Mouse (Mus musculus): ENCODE results near the gene Elp1.

The Elp1 gene

GRCm38 (mm10) chr4:56801907-56802668 is at the start of gene Elp1, which contains the start of gene Fam206a:
TSS of gene Elp1 (minus strand) at chr4:56802331.
TSS of gene Fam206a (plus strand) at chr4:56802345.
- DNase-seq (ENCODE audit: low read depth) = peak; percentile 87

GRCm38 (mm10) chr4:56850724-56851123 is 48.6 kb upstream of the Elp1 start:
- no peak for DNase-seq (ENCODE audit: low read depth)

GRCm38 (mm10) chr4:56848044-56848443 is 45.9 kb upstream of the Elp1 start:
- DNase-seq (ENCODE audit: low read depth) = no peak

GRCm38 (mm10) chr4:56847400-56847799 is 45.3 kb upstream of the Elp1 start:
- DNase-seq (ENCODE audit: low read depth) = no peak

GRCm38 (mm10) chr4:56845896-56846533 is 43.9 kb upstream of the Elp1 start:
- peak; percentile 30 for DNase-seq (ENCODE audit: low read depth)

- no peak for DNase-seq (ENCODE audit: low read depth)
Observed at GRCm38 (mm10) chr4:56844911-56845310, 42.8 kb upstream of the Elp1 start.

GRCm38 (mm10) chr4:56843963-56844362 is 41.8 kb upstream of the Elp1 start:
- no peak for DNase-seq (ENCODE audit: low read depth)

- no peak for DNase-seq (ENCODE audit: low read depth)
Observed at GRCm38 (mm10) chr4:56842501-56842900, 40.4 kb upstream of the Elp1 start.

GRCm38 (mm10) chr4:56840297-56840696 is 38.2 kb upstream of the Elp1 start:
- DNase-seq (ENCODE audit: low read depth) = peak; percentile 24

GRCm38 (mm10) chr4:56837661-56838060 is 35.5 kb upstream of the Elp1 start:
- DNase-seq (ENCODE audit: low read depth) = no peak

- no peak for DNase-seq (ENCODE audit: low read depth)
Observed at GRCm38 (mm10) chr4:56831998-56832397, 29.9 kb upstream of the Elp1 start.

- DNase-seq (ENCODE audit: low read depth) = no peak
Observed at GRCm38 (mm10) chr4:56831013-56831609, 29.0 kb upstream of the Elp1 start.

- DNase-seq (ENCODE audit: low read depth) = no peak
Observed at GRCm38 (mm10) chr4:56829511-56829921, 27.4 kb upstream of the Elp1 start.

- DNase-seq (ENCODE audit: low read depth) = no peak
Observed at GRCm38 (mm10) chr4:56828932-56829331, 26.8 kb upstream of the Elp1 start.

GRCm38 (mm10) chr4:56824231-56824630 is 22.1 kb upstream of the Elp1 start:
- no peak for DNase-seq (ENCODE audit: low read depth)

GRCm38 (mm10) chr4:56820017-56820550 is 18.0 kb upstream of the Elp1 start:
- peak; percentile 51 for DNase-seq (ENCODE audit: low read depth)

- DNase-seq (ENCODE audit: low read depth) = no peak
Observed at GRCm38 (mm10) chr4:56815131-56815530, 13.0 kb upstream of the Elp1 start.

GRCm38 (mm10) chr4:56812096-56812495 is 10.0 kb upstream of the Elp1 start:
- DNase-seq (ENCODE audit: low read depth) = no peak

GRCm38 (mm10) chr4:56811642-56812041 is 9.5 kb upstream of the Elp1 start:
- no peak for DNase-seq (ENCODE audit: low read depth)

- DNase-seq (ENCODE audit: low read depth) = no peak
Observed at GRCm38 (mm10) chr4:56809050-56809449, 6.9 kb upstream of the Elp1 start.

- peak; percentile 28 for DNase-seq (ENCODE audit: low read depth)
Observed at GRCm38 (mm10) chr4:56802669-56803150, 579 bp upstream of the Elp1 start.

GRCm38 (mm10) chr4:56791373-56791772 is 10.8 kb downstream of the Elp1 start:
- peak; percentile 38 for DNase-seq (ENCODE audit: low read depth)

- DNase-seq (ENCODE audit: low read depth) = no peak
Observed at GRCm38 (mm10) chr4:56771065-56771464, 31.1 kb downstream of the Elp1 start.
